In the genomic region with DNA sequence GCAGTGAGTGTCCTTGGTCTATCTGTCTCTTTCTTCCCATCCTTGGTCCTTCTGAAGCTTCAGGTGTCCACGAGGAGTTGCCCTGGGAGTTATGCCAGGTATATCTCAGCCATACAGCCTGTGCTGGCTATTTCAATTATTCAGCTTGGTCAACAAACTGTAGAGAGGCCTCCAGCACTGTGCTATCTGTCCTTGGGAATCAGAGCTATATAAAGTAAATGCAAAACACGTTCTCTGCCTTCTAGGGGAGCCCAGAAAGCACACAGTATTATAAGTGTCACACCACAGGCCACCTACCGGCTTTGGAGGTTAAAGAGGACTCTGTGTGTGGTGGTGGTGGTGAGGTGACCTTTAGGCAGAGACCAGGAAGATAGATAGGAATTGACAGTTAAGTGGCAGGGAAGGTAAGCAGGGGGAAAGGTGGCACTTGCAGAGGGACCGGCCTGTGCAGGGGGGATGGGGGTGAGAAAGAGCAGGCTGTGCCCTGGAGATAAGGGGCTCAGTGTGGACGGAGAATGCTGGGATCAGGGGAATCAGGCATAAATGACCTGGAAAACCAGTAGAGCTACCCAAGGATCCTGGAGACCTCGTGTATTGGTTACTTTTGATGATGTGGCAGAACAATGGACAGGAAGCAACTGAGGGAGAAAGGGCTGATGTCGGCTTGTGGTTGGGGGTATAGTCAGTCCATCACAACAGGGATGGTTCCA, we compare ENCODE assay signal across 25 mouse cellular contexts.
DNase-seq lines count a peak whose midpoint lies in the region; ATAC-seq lines count a peak whose summit lies in the region.
"Had no signal": no experiment of that assay in that cellular context is flagged by ENCODE, and none has a peak within 500 bp of the region (broad histone marks: within the 10 kb centered on the region; RNA-seq: fewer than 3 reads in every experiment).

No protein-coding gene starts in this region.

- no peak for ATAC-seq in cerebellum, adult (ENCODE audit: insufficient number of reproducible peaks, low FRiP score, low TSS enrichment)
- no peak for ATAC-seq in heart, embryonic 12.5 days (ENCODE audit: insufficient number of reproducible peaks, low FRiP score)
- ATAC-seq in stomach, embryonic 15.5 days (ENCODE audit: insufficient read depth, low FRiP score, low read depth), result peak; percentile 47; the same call in 1 of the 2 replicates
- ATAC-seq: forebrain, embryonic 14.5 days; forebrain, postnatal 0 days; Patski had no signal

- WGBS in heart, embryonic 12.5 days, result 26% methylated on average over 7 of the region's 7 CpGs
- 50% methylated on average over 7 of the region's 7 CpGs for WGBS in stomach, embryonic 15.5 days

- intact Hi-C loops in heart, postnatal 10 days (cut with DNase I), result no loop called here

- no peak overlapping the region for H3K4me2 ChIP-seq in heart, embryonic 12.5 days
- no peak overlapping the region for H3K4me2 ChIP-seq in stomach, embryonic 15.5 days
- H3K4me2 ChIP-seq: embryonic facial prominence, embryonic 12.5 days; embryonic facial prominence, embryonic 15.5 days; heart, embryonic 13.5 days; hindbrain, embryonic 12.5 days; hindbrain, embryonic 15.5 days had no signal

- peaks cover 4% of the 10 kb centered on the region; the same call in 1 of the 2 replicates for H3K27me3 ChIP-seq in heart, embryonic 12.5 days (replicated peaks)
- no peaks in the 10 kb centered on the region for H3K27me3 ChIP-seq in stomach, embryonic 15.5 days (replicated peaks)
- H3K27me3 ChIP-seq: CH12.LX; embryonic facial prominence, embryonic 12.5 days; embryonic facial prominence, embryonic 15.5 days; hindbrain, embryonic 12.5 days; hindbrain, embryonic 15.5 days; Patski had no signal

- DNase-seq in cerebellum, adult 18-20 months, result peak; percentile 23 to 42
- DNase-seq in heart, adult 11 months, result peak; percentile 52
- DNase-seq in brain, adult 2 months (ENCODE audit: low read depth, low spot score), result peak; percentile 46
- no peak for DNase-seq in heart, postnatal 10 days
- DNase-seq: adrenal gland, postnatal 10 days; B cell, adult 2 months; cerebellum, postnatal 14 days; forebrain, postnatal 0 days; gastrocnemius, adult 2 months; gastrocnemius, postnatal 14 days; heart, adult 18-20 months; kidney, adult 11 months; kidney, adult 8-10 months had no signal

- no peaks in the 10 kb centered on the region for H3K9me3 ChIP-seq in heart, embryonic 12.5 days (replicated peaks)
- no peaks in the 10 kb centered on the region for H3K9me3 ChIP-seq in stomach, embryonic 15.5 days
- H3K9me3 ChIP-seq: embryonic facial prominence, embryonic 12.5 days; embryonic facial prominence, embryonic 15.5 days; G1E; heart, embryonic 13.5 days; hindbrain, embryonic 12.5 days; hindbrain, embryonic 15.5 days had no signal

- H3K27ac ChIP-seq in heart, embryonic 12.5 days (ENCODE audit: poor library complexity, severe bottlenecking), result no peak overlapping the region
- H3K27ac ChIP-seq in stomach, embryonic 15.5 days, result no peak overlapping the region; the same call in 1 of the 2 replicates
- H3K27ac ChIP-seq: embryonic facial prominence, embryonic 12.5 days; embryonic facial prominence, embryonic 15.5 days; gastrocnemius, adult 2 months; heart, embryonic 13.5 days; hindbrain, embryonic 12.5 days; hindbrain, embryonic 15.5 days had no signal

- H3K4me3 ChIP-seq in heart, embryonic 12.5 days, result no peak overlapping the region
- H3K4me3 ChIP-seq in stomach, embryonic 15.5 days (replicated peaks), result no peak overlapping the region
- H3K4me3 ChIP-seq: embryonic facial prominence, embryonic 12.5 days; embryonic facial prominence, embryonic 15.5 days; gastrocnemius, adult 2 months; heart, embryonic 13.5 days; hindbrain, embryonic 12.5 days; hindbrain, embryonic 15.5 days had no signal

- H3K4me1 ChIP-seq in heart, embryonic 12.5 days (replicated peaks), result peaks cover 30% of the 10 kb centered on the region
- H3K4me1 ChIP-seq in stomach, embryonic 15.5 days, result no peaks in the 10 kb centered on the region
- H3K4me1 ChIP-seq: embryonic facial prominence, embryonic 12.5 days; embryonic facial prominence, embryonic 15.5 days had no signal

- H3K9ac ChIP-seq in heart, embryonic 12.5 days, result no peak overlapping the region
- H3K9ac ChIP-seq in stomach, embryonic 15.5 days, result no peak overlapping the region
- H3K9ac ChIP-seq: embryonic facial prominence, embryonic 12.5 days; embryonic facial prominence, embryonic 15.5 days; forebrain, postnatal 0 days; heart, embryonic 13.5 days; hindbrain, embryonic 12.5 days; hindbrain, embryonic 15.5 days had no signal

- no peaks in the 10 kb centered on the region for H3K36me3 ChIP-seq in heart, embryonic 12.5 days
- no peaks in the 10 kb centered on the region for H3K36me3 ChIP-seq in stomach, embryonic 15.5 days
- H3K36me3 ChIP-seq: embryonic facial prominence, embryonic 12.5 days; embryonic facial prominence, embryonic 15.5 days; G1E; heart, embryonic 13.5 days; hindbrain, embryonic 12.5 days; hindbrain, embryonic 15.5 days had no signal

Comparison
In these comparisons a context has a peak if more than half of its experiments do, and no peak if none do; other contexts are left out.
1. DNase-seq: peak in cerebellum, adult 18-20 months (2 of 2), heart, adult 11 months (single experiment) and brain, adult 2 months (single experiment); none in heart, postnatal 10 days (0 of 2).